ENCODE assay signal across 13 mouse cellular contexts in the genomic region with DNA sequence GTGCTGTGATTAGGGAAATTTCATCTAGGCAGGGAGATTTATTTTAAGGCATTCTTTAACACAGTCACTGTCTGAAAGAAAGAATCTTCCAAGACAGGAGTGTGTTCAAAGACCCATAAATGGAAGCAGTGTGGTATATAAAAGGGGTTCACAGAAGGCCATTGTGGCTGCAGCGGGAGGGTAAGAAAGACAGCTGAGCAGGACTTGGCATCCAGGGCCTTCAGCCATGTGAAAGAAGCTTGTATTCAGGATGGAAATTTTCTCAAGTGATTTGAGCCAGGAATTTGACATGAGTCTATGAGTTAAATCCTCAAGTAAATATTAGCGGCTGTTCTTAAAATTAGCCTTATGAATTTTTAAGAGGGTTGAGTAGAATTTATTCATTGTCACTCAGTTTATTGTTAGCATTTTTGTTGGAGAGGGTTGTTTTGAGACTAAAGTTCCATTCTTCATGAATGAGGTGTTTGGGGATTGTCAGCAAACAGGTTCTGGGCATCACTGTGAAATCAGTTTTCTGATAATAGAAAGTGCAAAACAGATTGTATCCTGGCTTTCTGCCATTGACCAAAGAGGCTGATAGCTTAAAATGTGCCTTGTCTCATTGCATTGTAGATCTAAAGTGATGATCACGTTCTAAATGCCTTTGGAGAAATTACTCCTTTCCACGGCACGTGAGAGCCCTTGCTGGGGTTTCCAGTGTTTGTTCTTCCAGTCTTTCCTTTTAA. TPM values are rescaled to one million over a fixed set of nuclear protein-coding genes. Genes with fewer than 3 reads are reported as not detected.
A peak's percentile ranks its signal among the peaks of the same experiment; 100 is the strongest.
DNase-seq lines count a peak whose midpoint lies in the region; ATAC-seq and TF ChIP-seq lines count a peak whose summit lies in the region.
"Had no signal": no experiment of that assay in that cellular context is flagged by ENCODE, and none has a peak within 500 bp of the region (broad histone marks: within the 10 kb centered on the region; RNA-seq: fewer than 3 reads in every experiment).

No protein-coding gene starts in this region.

- no peak for ATAC-seq in forebrain, embryonic 11.5 days (replicated peaks; ENCODE audit: low FRiP score)

- H3K9me3 ChIP-seq in forebrain, embryonic 10.5 days: no peaks in the 10 kb centered on the region
- no peaks in the 10 kb centered on the region for H3K9me3 ChIP-seq in forebrain, embryonic 11.5 days (ENCODE audit: control insufficient read depth, low read length)

- 0 out of 2 replicates have a peak overlapping the region, but pooled peaks have one; percentile 30 for H3K27ac ChIP-seq in forebrain, embryonic 10.5 days
- H3K27ac ChIP-seq in forebrain, embryonic 11.5 days (ENCODE audit: low read depth, low read length): no peak overlapping the region
- H3K27ac ChIP-seq in gastrocnemius, adult 2 months: no peak overlapping the region
- H3K27ac ChIP-seq: kidney, postnatal 0 days; liver, embryonic 14.5 days had no signal

- TF ChIP-seq CTCF in brain, embryonic 14.5 days (IDR thresholded peaks at IDR 0.05; ENCODE audit: borderline replicate concordance, extremely low read depth, insufficient read depth, insufficient read length): no peak
- TF ChIP-seq CTCF in gastrocnemius, adult 2 months (IDR thresholded peaks at IDR 0.05): no peak

- WGBS in forebrain, embryonic 10.5 days: 71% methylated on average over 5 of the region's 5 CpGs
- 61% methylated on average over 5 of the region's 5 CpGs for WGBS in forebrain, embryonic 11.5 days

- DNase-seq in forebrain, embryonic 10.5 days (ENCODE audit: extremely low spot score, low spot score): no peak
- no peak for DNase-seq in forebrain, embryonic 11.5 days (ENCODE audit: low spot score)
- peak; percentile 29 for DNase-seq in left cerebral cortex, postnatal 4 days
- DNase-seq in left cerebral cortex, postnatal 36 days (ENCODE audit: low spot score in 2 of 2): no peak
- DNase-seq in brain, embryonic 14.5 days (ENCODE audit: low read depth): peak; percentile 68
- DNase-seq in lung, postnatal 4 days: peak; percentile 11 to 35
- no peak for DNase-seq in gastrocnemius, adult 2 months
- no peak for DNase-seq in urinary bladder, postnatal 10 days (ENCODE audit: low spot score)
- DNase-seq: adrenal gland, adult 2 months; cerebellum, postnatal 14 days; right cerebral cortex, postnatal 14 days had no signal

- no peak overlapping the region for H3K4me2 ChIP-seq in forebrain, embryonic 11.5 days (ENCODE audit: low read depth, low read length, severe bottlenecking)

- H3K4me3 ChIP-seq in forebrain, embryonic 10.5 days: no peak overlapping the region
- no peak overlapping the region for H3K4me3 ChIP-seq in forebrain, embryonic 11.5 days (ENCODE audit: low read depth, low read length)
- H3K4me3 ChIP-seq in gastrocnemius, adult 2 months: no peak overlapping the region

- H3K36me3 ChIP-seq in forebrain, embryonic 10.5 days (replicated peaks): peaks cover 28% of the 10 kb centered on the region
- H3K36me3 ChIP-seq in forebrain, embryonic 11.5 days (ENCODE audit: control insufficient read depth, insufficient read depth, low read length): no peaks in the 10 kb centered on the region

- H3K4me1 ChIP-seq in forebrain, embryonic 10.5 days: peaks cover 18% of the 10 kb centered on the region
- H3K4me1 ChIP-seq in forebrain, embryonic 11.5 days (replicated peaks; ENCODE audit: control insufficient read depth, insufficient read depth, low read length): 0 out of 2 replicates have a peak, but pooled peaks cover 2% of the 10 kb centered on the region

- H3K9ac ChIP-seq in forebrain, embryonic 11.5 days (ENCODE audit: low read length): no peak overlapping the region
- H3K9ac ChIP-seq: liver, embryonic 14.5 days had no signal

- intact Hi-C loops in left cerebral cortex, postnatal 4 days (cut with DNase I): no loop called here
- intact Hi-C loops in left cerebral cortex, postnatal 36 days (cut with DNase I): no loop called here
- intact Hi-C loops in gastrocnemius, adult 2 months (cut with DNase I): no loop called here

- TF ChIP-seq POLR2A in brain, embryonic 14.5 days (IDR thresholded peaks at IDR 0.05; ENCODE audit: borderline replicate concordance, extremely low read depth, insufficient read depth, insufficient read length, poor library complexity, severe bottlenecking): no peak

- no peaks in the 10 kb centered on the region for H3K27me3 ChIP-seq in forebrain, embryonic 10.5 days (ENCODE audit: poor library complexity, severe bottlenecking)
- no peaks in the 10 kb centered on the region for H3K27me3 ChIP-seq in forebrain, embryonic 11.5 days (ENCODE audit: control insufficient read depth, insufficient read depth, low read length)

RNA-seq across cellular contexts. Expression of a gene that starts 9.0 kb away (rescaled TPM):
- polyA plus RNA-seq in forebrain, embryonic 10.5 days (2016; fragmentation: Nextera tagmentation; extraction: Ambion mirVana): 10.2 and 11.5 TPM in 2 replicates
- polyA plus RNA-seq in forebrain, embryonic 11.5 days (2014; fragmentation: Nextera tagmentation; extraction: Ambion mirVana): 10.8 and 13.8 TPM in 2 replicates
- total RNA-seq in left cerebral cortex, postnatal 4 days (2021): 10 to 100 TPM; 10.5 to 11.8 TPM
- 10 to 100 TPM; 16.1 to 17.5 TPM for total RNA-seq in left cerebral cortex, postnatal 36 days (2021)
- 6.8 and 10.0 TPM in 2 replicates for polyA plus RNA-seq in brain, embryonic 14.5 days (2012; rRNA removed)
- total RNA-seq in gastrocnemius, adult 2 months (2021): 10 to 100 TPM; 19.6 to 28.7 TPM

Comparison
In these comparisons a context has a peak if more than half of its experiments do, and no peak if none do; other contexts are left out.
1. DNase-seq: peak in left cerebral cortex, postnatal 4 days (single experiment), brain, embryonic 14.5 days (single experiment) and lung, postnatal 4 days (2 of 2); none in forebrain, embryonic 10.5 days (single experiment), forebrain, embryonic 11.5 days (single experiment), left cerebral cortex, postnatal 36 days (0 of 2), gastrocnemius, adult 2 months (single experiment) and urinary bladder, postnatal 10 days (single experiment).